Comparison of ENCODE assay signal across 14 mouse cellular contexts in the genomic region with DNA sequence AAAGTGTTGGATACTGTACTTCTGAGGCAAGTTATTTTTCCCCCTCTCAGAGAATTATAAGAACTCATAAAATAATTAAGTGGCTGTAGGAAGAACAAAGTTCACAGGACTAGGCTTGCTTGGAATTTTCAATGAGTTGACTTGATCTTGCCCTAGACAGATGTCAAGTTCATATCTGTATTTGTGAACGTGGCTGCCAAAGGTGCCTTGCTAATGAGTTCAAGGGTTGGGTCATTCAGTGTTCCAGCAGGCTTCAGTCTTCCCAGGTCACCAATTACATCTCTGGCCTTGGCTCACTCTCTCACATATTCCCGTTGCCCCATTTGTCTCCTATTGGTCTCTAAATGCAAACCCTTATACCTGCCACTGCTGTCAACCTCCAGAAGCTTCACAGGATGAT.
"Had no signal": no experiment of that assay in that cellular context is flagged by ENCODE, and none has a peak within 500 bp of the region (broad histone marks: within the 10 kb centered on the region; RNA-seq: fewer than 3 reads in every experiment).

No protein-coding gene starts in this region.

- H3K27me3 ChIP-seq: liver, embryonic 12.5 days; liver, embryonic 15.5 days; lung, embryonic 15.5 days had no signal

- ATAC-seq: hindbrain, embryonic 16.5 days; liver, embryonic 12.5 days had no signal

- H3K4me3 ChIP-seq: left cerebral cortex, adult 2 months; liver, embryonic 12.5 days; liver, embryonic 15.5 days; lung, embryonic 15.5 days had no signal

- H3K4me2 ChIP-seq: liver, embryonic 12.5 days; liver, embryonic 15.5 days; lung, embryonic 15.5 days; midbrain, embryonic 11.5 days had no signal

- H3K9ac ChIP-seq: liver, embryonic 12.5 days; liver, embryonic 15.5 days; lung, embryonic 15.5 days had no signal

- H3K4me1 ChIP-seq: liver, embryonic 12.5 days; liver, embryonic 15.5 days; lung, embryonic 15.5 days had no signal

- H3K36me3 ChIP-seq: liver, embryonic 12.5 days; liver, embryonic 15.5 days; lung, embryonic 15.5 days had no signal

- H3K9me3 ChIP-seq: liver, embryonic 12.5 days; liver, embryonic 15.5 days; lung, embryonic 15.5 days had no signal

- H3K27ac ChIP-seq: kidney, postnatal 0 days; left cerebral cortex, adult 2 months; liver, embryonic 12.5 days; liver, embryonic 15.5 days; lung, embryonic 15.5 days; stomach, postnatal 0 days had no signal

- DNase-seq: layer of hippocampus, postnatal 36 days; lung, adult 18-20 months; lung, postnatal 4 days; midbrain, embryonic 14.5 days; thymus, adult 2 months; thymus, postnatal 25 days had no signal
